Mouse (Mus musculus) megakaryocyte, embryonic 14.5 days (primary cell): ENCODE data around the gene Shox2. TPM values are rescaled to one million over a fixed set of nuclear protein-coding genes. Genes with fewer than 3 reads are reported as not detected.
A peak's percentile ranks its signal among the peaks of the same experiment; 100 is the strongest.

Experiments
- H3K27me3 ChIP-seq: replicated peaks from 2 replicates; pipeline ENCODE3; 2012; ENCODE audit warnings: inconsistent platforms
- H3K36me3 ChIP-seq: replicated peaks from 2 replicates; pipeline ENCODE3; 2012; ENCODE audit warnings: low read length, inconsistent platforms, mixed read lengths
- H3K4me1 ChIP-seq: 2 replicates; pipeline ENCODE4 v1.6.1; 2012; ENCODE audit warnings: inconsistent platforms
- H3K4me3 ChIP-seq: replicated peaks from 2 replicates; pipeline ENCODE3; 2012; ENCODE audit warnings: moderate library complexity, mild to moderate bottlenecking, inconsistent platforms
- H3K9me3 ChIP-seq: 2 replicates; pipeline ENCODE4 v1.6.1; 2012; ENCODE audit warnings: inconsistent platforms
- FLI1 ChIP-seq: IDR thresholded peaks from 2 replicates; pipeline ENCODE4 v1.6.1; 2012; ENCODE audit warnings: low read length, inconsistent platforms, mixed read lengths
- GATA1 ChIP-seq: IDR thresholded peaks from 3 replicates; pipeline ENCODE4 v1.6.1; 2012; ENCODE audit warnings: mixed read lengths, low read length, inconsistent platforms, borderline replicate concordance
- polyA plus RNA-seq: library from polyadenylated mRNA; stranded (reverse); fragments of >175 nt; gene quantifications from 2 replicates; pipeline ENCODE4 v1.2.3, GENCODE M21; 2012; ENCODE audit warnings: low replicate concordance; ENCODE audit not compliant: insufficient read depth

Gene Shox2
- polyA plus RNA-seq, 1 experiment: 0.20 TPM

DNA sequence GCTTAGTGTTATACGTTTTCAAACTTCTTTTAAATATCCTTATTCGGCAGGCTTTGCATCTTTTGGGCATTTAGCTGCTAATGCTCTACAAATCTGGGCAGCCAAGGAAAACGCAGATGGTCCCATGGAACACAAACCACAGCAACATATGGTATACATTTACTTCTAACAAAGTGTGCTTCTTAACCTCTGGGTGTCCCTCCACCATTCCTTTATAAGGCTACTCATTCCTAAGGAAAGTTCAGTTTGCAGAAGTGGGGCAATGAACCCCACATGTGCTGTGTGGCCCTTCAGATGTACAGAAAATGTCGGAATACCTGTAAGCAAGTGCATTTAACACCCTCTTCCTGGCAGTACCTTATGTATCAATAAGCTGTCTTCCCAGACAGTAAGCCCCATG is 14.1 kb downstream of the Shox2 start:
- Histone ChIP-seq H3K4me1 (peaks cover 21% of the 10 kb centered on the region), H3K4me3 (no peak overlapping the region), H3K9me3 (peaks cover 9% of the 10 kb centered on the region), H3K36me3 (no peaks in the 10 kb centered on the region), H3K27me3 (peaks cover 52% of the 10 kb centered on the region)
- TF ChIP-seq GATA1 (no peak), FLI1 (no peak)

DNA sequence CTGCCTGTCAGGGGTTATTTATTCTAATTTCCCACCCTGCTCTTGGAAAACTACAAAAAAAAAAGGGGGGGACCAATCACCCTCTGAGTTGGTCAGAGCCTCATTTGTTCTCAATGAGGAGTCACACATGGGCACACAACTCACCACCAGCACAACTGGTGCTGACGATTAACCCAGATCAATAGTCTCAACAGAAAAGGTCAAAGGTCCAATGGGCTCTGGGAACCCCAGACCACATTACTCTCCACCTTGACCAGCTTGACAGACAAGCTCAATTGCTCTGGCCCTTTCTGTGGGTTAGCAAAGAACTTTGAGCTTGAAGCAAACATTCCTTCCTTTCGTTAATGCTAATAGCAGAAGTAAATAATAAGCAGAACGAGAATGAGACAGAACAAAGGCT is 16.7 kb downstream of the Shox2 start:
- peaks cover 28% of the 10 kb centered on the region for H3K27me3 ChIP-seq
- no peak overlapping the region for H3K4me3 ChIP-seq
- H3K9me3 ChIP-seq: no peaks in the 10 kb centered on the region
- H3K36me3 ChIP-seq: no peaks in the 10 kb centered on the region
- H3K4me1 ChIP-seq: peaks cover 11% of the 10 kb centered on the region
- TF ChIP-seq GATA1 (no peak), FLI1 (no peak)

DNA sequence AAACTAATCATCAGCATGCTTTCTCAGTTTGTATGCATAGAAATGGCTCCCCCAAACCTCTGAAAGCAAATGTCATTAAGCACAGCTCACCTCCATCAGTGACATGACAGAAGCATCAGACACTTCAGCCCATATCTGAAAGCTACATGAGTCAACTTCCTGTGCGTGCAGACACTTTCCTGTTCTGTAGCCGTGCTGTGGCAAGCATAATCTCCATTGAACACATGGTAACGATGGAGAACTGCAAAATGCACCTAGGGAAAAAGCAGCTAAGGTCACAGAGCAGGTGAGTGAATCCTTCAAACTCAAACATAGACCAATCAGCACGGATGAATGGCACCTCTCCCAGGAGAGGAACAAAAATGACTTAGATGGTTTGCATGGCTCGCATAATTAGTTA is 21.6 kb downstream of the Shox2 start:
- H3K4me1 ChIP-seq: peaks cover 13% of the 10 kb centered on the region
- TF ChIP-seq FLI1: no peak
- TF ChIP-seq GATA1: no peak; the same call in 2 of the 3 replicates
- no peaks in the 10 kb centered on the region for H3K36me3 ChIP-seq
- H3K9me3 ChIP-seq: no peaks in the 10 kb centered on the region
- peak overlapping the region; percentile 20 for H3K4me3 ChIP-seq
- peaks cover 11% of the 10 kb centered on the region for H3K27me3 ChIP-seq

DNA sequence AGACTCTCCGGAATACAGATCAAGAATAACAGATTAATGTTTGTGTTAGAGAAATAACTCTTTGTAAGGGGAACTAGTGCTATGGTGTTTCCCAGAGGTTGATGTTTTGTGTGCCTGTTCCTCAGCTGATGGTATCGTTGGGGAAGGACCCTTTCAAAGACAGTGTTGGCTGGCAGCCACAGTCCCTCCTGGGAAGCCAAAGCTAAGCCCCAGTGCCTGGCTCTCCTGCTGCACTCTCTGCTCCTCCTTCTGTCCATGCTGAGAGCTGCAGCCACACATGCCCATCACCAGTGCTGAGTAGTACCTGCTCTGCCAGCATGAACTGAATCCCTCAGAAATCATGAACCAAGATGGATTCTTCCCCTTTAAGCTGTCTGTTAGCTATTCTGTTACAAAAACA is 26.4 kb downstream of the Shox2 start:
- peaks cover 4% of the 10 kb centered on the region for H3K4me1 ChIP-seq
- peaks cover 3% of the 10 kb centered on the region for H3K36me3 ChIP-seq
- no peak overlapping the region for H3K4me3 ChIP-seq
- peaks cover 2% of the 10 kb centered on the region for H3K27me3 ChIP-seq
- H3K9me3 ChIP-seq: peaks cover 14% of the 10 kb centered on the region
- TF ChIP-seq FLI1 (no peak), GATA1 (no peak)

DNA sequence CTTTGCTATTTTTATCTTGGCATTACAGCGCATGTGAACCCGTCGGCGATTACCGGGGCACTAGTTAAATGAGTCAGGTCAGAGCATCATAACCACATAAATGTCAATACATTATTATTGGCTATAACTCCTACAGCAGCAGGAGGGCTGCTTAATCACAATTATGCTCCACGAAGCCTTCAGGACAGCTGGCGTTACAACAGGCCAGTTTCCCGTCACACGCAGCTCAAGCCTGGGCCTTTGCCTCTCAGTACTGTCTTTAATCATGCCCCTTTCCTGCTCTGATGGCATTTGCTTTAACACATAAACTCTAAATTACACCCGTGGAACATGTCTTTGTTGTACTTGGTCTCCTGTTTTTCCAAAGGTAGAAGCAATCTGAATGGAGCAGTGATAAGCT is 41.9 kb downstream of the Shox2 start:
- Histone ChIP-seq H3K27me3 (peaks cover 2% of the 10 kb centered on the region), H3K4me1 (no peaks in the 10 kb centered on the region), H3K36me3 (no peaks in the 10 kb centered on the region), H3K9me3 (no peaks in the 10 kb centered on the region), H3K4me3 (no peak overlapping the region)
- TF ChIP-seq GATA1: no peak
- TF ChIP-seq FLI1: no peak

DNA sequence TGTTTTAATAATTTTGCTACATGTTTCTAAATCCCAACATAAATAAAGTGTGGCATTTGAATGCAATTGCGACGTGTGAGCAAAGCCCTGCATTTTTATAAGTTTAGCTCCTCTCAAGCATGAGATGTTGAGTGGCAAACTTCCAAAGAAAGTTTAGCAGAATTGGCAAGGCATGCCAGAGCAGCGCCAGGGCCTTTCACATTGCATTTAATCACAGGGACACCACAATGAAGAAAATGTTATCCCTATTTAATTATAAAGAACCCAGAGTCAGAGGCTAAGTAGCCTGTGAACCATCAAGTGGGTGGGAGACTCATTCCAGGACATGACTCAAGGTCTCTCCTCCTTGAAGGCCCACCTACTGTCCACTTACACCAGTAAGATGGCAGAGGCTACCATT is 59.1 kb downstream of the Shox2 start:
- Histone ChIP-seq H3K4me1 (no peaks in the 10 kb centered on the region), H3K9me3 (peaks cover 15% of the 10 kb centered on the region), H3K36me3 (no peaks in the 10 kb centered on the region), H3K27me3 (no peaks in the 10 kb centered on the region), H3K4me3 (no peak overlapping the region)
- TF ChIP-seq FLI1 (no peak), GATA1 (no peak)

Other genes starting within 250 kb of the Shox2 start
- 2.0 and 15.3 TPM in 2 replicates for gene Rsrc1, start 381 bp downstream of the Shox2 start, polyA plus RNA-seq